Mouse (Mus musculus): ENCODE measurements around the gene Adamts17.

The Adamts17 gene

DNA sequence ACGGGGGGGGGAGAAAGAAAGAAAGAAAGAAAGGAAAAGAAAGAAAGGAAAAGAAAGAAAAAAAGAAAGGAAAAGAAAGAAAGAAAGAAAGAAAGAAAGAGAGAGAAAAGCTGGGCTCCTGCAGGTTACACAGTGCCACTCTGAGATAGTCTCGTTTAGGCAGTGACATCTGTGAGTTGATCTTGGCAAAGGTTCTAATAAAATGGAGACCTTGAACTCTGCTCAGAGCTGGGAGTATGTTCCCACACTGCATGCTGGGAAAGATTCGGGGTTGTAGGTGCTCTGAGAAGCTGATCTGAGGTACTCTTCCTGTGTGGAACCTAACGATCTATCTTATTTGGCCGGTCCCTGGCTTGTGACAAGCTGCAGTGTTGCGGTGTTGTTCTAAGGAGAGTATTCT is 7.0 kb downstream of the Adamts17 start:
- no peak for DNase-seq (ENCODE audit: low spot score)

DNA sequence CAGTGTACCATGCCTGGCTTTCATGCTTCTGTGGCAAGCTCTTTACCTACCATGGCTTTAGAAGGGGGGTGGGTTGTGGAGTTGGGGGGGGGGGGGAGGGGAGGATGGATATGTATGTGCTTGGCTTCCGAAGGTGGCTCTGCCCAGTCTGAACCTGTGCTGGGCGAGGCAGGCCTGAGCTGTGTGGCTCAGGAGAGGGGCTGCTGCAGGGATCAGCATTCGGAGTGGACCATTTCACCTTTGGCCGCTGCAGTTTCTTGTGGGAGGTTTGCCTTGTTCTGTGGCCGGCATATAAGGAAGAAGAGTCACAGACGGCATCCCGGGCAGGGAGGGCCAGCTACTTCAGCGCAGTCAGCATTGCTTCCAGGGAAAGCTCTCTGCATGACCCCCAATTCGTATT is 7.8 kb downstream of the Adamts17 start:
- DNase-seq (ENCODE audit: low spot score): no peak

- no peak for DNase-seq (ENCODE audit: low spot score)
Observed at GRCm38 (mm10) chr7:66849316-66849715, 9.8 kb downstream of the Adamts17 start.

DNA sequence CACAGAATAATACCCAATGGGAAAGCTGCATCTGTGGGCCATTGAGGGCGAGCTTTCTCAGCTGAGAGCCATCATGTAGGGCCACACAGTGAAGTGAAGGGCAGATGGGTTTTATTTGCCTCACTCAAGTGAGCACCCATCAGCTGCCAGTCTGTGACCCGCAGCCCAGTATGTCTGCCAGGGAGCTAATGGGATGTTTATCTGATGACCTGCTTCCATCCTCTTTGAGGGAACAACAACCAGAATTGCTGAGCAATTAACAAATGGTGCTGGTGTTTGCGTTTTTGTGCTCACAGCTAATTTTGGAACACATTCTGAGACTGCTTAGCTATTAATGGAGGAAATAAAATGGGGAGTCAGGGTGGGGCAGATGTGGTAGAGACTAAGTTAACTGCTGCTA is 12.6 kb downstream of the Adamts17 start:
- DNase-seq (ENCODE audit: low spot score): no peak

DNA sequence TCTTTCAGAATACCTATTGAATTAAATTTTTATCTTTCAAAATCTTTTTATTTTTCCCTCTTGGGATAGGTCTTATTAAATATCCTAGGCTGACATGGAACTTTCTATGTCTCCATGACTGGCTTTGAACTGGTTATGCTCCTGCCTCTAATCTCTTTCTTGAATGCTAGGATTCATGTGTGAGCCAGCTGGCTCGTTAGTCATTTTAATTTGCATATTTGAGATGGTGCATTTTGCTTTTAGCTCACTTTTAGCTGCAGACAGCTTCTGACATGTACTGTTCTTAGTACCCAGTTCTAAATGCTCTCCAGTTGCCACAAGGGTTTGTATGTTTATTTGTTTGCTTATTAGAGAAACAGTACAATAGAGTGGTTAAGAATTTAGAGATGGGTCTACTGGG is 18.1 kb downstream of the Adamts17 start:
- no peak for DNase-seq (ENCODE audit: low spot score)

- no peak for DNase-seq (ENCODE audit: low spot score)
Observed at GRCm38 (mm10) chr7:66858247-66859075, 18.9 kb downstream of the Adamts17 start.

GRCm38 (mm10) chr7:66859220-66859619 is 19.7 kb downstream of the Adamts17 start:
- no peak for DNase-seq (ENCODE audit: low spot score)

- no peak for DNase-seq (ENCODE audit: low spot score)
Observed at GRCm38 (mm10) chr7:66866944-66867718, 27.6 kb downstream of the Adamts17 start.

- DNase-seq (ENCODE audit: low spot score): no peak
Observed at GRCm38 (mm10) chr7:66867719-66868501, 28.4 kb downstream of the Adamts17 start.

GRCm38 (mm10) chr7:66871520-66871919 is 32.0 kb downstream of the Adamts17 start:
- DNase-seq (ENCODE audit: low spot score): no peak

DNA sequence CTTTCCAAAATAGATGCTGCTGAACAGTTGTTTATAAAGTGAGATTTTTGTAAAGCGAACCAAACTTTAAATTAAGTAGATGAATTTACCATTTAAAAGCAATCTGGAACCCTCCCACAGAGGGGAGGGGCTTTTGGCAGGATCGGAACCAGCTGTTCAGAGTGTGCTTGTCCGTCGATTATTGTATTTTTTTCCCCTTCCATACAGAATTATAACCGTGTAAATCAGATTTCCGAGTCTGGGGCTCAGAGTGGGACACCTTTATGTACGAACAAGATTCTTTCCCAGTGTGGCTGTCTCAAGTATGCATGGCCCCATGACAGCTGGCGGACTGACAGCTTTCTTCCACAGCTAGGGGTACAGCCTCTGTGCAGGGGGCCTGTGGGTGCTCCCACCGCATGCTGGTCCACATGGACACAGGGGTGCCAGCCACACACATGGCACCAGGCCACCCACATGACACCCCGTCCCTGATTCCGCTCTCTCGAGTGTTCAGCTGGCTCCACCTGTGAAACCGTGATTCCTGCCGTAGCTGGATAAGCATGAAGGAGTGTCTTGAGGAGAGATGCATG is 32.5 kb downstream of the Adamts17 start:
- DNase-seq (ENCODE audit: low spot score): no peak

DNA sequence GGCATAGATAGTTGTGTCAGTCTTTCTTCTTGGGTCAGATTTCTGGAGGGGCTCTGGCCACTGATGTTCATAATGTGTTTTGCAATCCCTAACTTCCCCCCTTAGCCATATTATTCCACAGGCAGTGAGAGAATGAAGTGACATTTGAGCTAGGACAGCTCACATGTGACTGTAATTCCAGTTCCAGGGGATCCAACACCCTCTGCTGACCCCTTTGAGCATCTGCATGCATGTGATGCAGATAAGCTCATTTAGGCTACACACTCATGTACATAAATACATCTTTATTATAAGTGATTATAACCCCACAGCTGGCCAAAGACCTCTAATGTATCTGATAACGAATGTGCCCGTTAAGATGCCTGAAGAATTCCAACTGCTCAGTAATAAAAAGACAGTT is 33.7 kb downstream of the Adamts17 start:
- no peak for DNase-seq (ENCODE audit: low spot score)

GRCm38 (mm10) chr7:66891431-66891830 is 51.9 kb downstream of the Adamts17 start:
- DNase-seq (ENCODE audit: low spot score): no peak

DNA sequence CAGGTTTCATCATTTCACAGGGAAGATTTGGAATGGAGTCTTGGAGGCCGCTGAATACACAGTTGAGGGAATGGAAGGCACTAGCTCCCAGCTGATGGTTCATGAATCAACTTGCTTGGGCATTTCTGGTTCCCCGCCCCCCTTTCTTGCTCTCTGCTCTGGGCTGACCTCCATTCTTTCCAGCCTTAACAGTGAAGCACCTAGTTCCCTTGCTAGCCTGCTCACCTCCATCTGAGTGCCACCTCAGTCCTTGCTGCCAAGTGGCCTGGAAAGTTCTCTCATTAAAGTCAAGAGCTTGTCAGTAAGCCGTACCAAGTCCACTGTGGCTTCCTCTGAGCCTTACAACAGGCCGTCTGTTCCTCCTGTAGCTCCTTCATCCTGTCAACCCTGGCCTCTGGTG is 52.6 kb downstream of the Adamts17 start:
- DNase-seq (ENCODE audit: low spot score): no peak

- no peak for DNase-seq (ENCODE audit: low spot score)
Observed at GRCm38 (mm10) chr7:66902376-66902775, 62.8 kb downstream of the Adamts17 start.

- no peak for DNase-seq (ENCODE audit: low spot score)
Observed at GRCm38 (mm10) chr7:66903014-66903413, 63.5 kb downstream of the Adamts17 start.

- DNase-seq (ENCODE audit: low spot score): no peak
Observed at GRCm38 (mm10) chr7:66905941-66906340, 66.4 kb downstream of the Adamts17 start.

- no peak for DNase-seq (ENCODE audit: low spot score)
Observed at GRCm38 (mm10) chr7:66912866-66913265, 73.3 kb downstream of the Adamts17 start.

DNA sequence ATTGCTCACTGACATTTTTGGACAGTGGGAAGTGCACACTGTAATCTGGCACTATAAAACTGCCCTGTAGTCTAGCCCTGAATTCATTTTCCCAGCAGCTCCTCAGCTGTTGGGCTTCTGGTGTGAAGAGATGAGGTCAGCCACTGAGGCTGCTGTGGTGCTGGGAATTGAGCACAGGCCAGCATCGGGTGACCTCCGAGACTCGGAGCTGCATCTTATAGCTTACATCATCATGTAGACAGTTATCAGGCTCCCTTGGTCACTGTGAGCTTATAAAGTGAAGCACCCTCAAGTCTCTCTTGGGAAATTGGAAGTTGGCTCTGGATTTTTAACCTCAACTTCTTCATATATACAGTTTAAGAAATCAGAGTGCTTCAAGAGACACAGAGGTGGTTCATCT is 84.1 kb downstream of the Adamts17 start:
- DNase-seq (ENCODE audit: low spot score): no peak

DNA sequence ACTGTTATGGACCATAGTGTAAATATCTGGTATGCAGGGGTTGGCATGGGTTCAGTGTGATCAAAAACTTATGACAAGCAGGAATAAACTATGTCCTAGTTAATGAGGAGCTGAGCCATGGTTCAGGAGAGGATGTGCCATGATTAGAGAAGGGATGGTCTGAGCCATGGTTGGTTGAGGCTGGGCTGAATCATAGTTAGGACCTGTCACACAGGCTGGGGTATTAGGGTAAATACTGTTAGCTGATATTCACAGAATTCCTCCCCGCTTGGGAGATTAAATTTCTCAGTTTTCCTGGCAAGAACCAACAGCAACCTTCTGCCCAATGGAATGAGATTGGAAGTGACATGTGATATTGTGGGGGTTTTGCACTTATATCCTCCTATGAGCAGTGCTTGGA is 84.6 kb downstream of the Adamts17 start:
- no peak for DNase-seq (ENCODE audit: low spot score)

GRCm38 (mm10) chr7:66929263-66929662 is 89.7 kb downstream of the Adamts17 start:
- DNase-seq (ENCODE audit: low spot score): no peak

DNA sequence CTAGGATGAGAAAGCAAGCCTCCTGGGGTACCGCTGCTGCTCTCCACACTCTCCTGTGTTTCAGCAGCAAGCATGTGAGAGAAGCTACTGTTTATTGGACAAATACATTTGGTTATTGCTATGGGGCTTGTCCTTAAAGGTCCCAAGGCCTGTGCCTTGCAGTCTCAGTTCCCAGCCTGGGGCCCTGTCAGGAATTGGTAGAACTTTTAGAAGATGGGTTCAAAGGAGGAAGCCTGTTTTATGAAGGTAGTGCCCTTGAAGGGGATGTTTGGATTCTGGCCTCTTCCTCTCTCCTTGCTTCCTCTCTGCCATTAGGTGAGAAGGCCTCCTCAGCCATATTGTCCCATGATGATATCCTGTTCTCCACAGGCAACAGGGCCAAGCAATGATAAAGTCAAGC is 91.8 kb downstream of the Adamts17 start:
- no peak for DNase-seq (ENCODE audit: low spot score)

Measured in layer of hippocampus, adult 9-10 months (tissue).